Mouse (Mus musculus) kidney, embryonic 15.5 days (tissue): ENCODE data around the gene Cacna1d. TPM values are rescaled to one million over a fixed set of nuclear protein-coding genes. Genes with fewer than 3 reads are reported as not detected.

Experiments
- ATAC-seq: fragments of 200-750 bp; cut with Nextera tagmentation; replicated peaks from 2 replicates; pipeline ENCODE4 v1.8.0; 2017; ENCODE audit warnings: moderate TSS enrichment; ENCODE audit not compliant: low FRiP score
- H3K27ac ChIP-seq: fragments of 300-500 bp; sonication (generic); 2 replicates; pipeline ENCODE4 v1.5.1; 2015; ENCODE audit warnings: mild to moderate bottlenecking, inconsistent platforms
- H3K27me3 ChIP-seq: fragments of 300-500 bp; sonication (generic); 2 replicates; pipeline ENCODE4 v1.6.1; 2015; ENCODE audit warnings: inconsistent platforms
- H3K36me3 ChIP-seq: fragments of 300-500 bp; sonication (generic); 2 replicates; pipeline ENCODE4 v1.6.1; 2015; ENCODE audit warnings: inconsistent platforms
- H3K4me1 ChIP-seq: fragments of 300-500 bp; sonication (generic); 2 replicates; pipeline ENCODE4 v1.6.1; 2015; ENCODE audit warnings: inconsistent platforms
- H3K4me2 ChIP-seq: fragments of 300-500 bp; sonication (generic); 2 replicates; pipeline ENCODE4 v1.6.1; 2015; ENCODE audit warnings: moderate library complexity, mild to moderate bottlenecking, inconsistent platforms
- H3K4me3 ChIP-seq: fragments of 300-500 bp; sonication (generic); replicated peaks from 2 replicates; pipeline ENCODE4 v1.5.1; 2015; ENCODE audit warnings: mild to moderate bottlenecking, inconsistent platforms
- H3K9ac ChIP-seq: fragments of 300-500 bp; sonication (generic); 2 replicates; pipeline ENCODE4 v1.6.1; 2015; ENCODE audit warnings: mild to moderate bottlenecking, inconsistent platforms
- H3K9me3 ChIP-seq: fragments of 300-500 bp; sonication (generic); replicated peaks from 2 replicates; pipeline ENCODE4 v1.6.1; 2016; ENCODE audit warnings: inconsistent platforms
- WGBS: fragments of 180-500 bp; shearing (Covaris S2); methylation state at CpG from one replicate; pipeline ENCODE4 v1.1.7; 2015; ENCODE audit warnings: mixed read lengths; 5-methylcytosine and 5-hydroxymethylcytosine counted together
- polyA plus RNA-seq: library from polyadenylated mRNA; unstranded; fragments of >200 nt; fragmentation: Nextera tagmentation; extraction: Ambion mirVana; gene quantifications from 2 replicates; pipeline ENCODE4 v1.2.1, GENCODE M21; 2015

Gene Cacna1d
- polyA plus RNA-seq, 1 experiment from 2014 or later = 3.3 TPM

DNA sequence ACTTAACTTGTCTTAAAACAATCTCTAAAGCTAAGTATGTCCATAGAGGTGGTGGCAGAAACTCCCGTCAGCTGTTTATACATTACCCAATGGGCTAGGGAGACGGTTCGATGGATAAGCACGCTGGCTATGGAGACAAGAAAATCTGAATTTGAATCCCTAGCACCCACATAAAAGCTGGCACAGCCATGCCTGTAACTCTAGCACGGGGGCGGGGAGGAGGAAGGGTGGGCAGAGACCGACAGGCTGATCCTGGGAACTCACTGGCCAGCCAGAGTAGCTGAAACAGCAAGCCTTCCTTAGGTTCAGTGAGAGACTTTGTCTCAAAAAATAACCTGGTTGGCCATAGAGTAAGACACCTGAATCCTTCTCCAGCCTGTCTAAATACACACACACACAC is 33.8 kb downstream of the Cacna1d start:
- Histone ChIP-seq H3K4me3 (no peak overlapping the region), H3K9me3 (no peaks in the 10 kb centered on the region), H3K9ac (no peak overlapping the region), H3K4me1 (peaks cover 19% of the 10 kb centered on the region), H3K27me3 (peaks cover 10% of the 10 kb centered on the region; the same call in 1 of the 2 replicates), H3K4me2 (no peak overlapping the region), H3K27ac (no peak overlapping the region), H3K36me3 (no peaks in the 10 kb centered on the region)
- WGBS = 55% methylated on average over 7 of the region's 7 CpGs
- no peak for ATAC-seq

DNA sequence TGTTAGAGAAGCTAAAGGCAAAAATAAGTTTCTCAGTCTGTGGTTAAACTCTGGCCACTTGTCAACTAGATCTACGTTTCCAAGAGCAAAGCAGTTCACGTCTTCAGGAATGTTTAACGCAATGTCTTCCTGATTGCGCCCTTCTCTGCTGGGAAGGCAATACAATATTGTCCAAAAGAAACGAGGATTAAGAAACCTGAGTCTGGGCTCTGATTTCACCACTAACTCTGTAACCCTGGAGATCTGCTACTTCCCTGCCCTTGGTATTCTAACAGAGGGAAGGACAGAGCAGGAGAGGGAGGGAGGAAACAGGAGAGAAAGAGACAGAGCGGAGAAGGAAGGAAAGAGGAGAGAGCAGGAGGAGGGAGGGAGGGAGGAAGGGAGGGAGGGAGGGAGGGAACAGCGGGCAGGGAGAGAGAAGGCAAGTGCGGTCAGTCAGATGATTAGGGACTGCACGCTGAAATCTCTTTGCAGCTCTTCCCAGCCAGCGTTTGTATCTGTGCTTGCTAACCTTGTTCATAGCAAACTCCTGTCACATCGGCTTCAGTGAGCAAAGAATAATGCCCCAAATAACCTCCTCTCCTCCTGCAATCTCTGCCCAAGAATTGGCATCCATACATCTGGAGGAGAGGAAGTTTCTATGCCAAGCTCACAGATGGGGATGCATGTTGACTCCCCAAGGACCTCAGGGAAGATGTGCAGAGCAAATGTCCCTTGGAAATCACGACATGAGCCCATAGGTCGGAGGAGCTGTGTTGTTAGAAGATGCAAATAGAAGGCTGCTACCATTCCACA is 35.3 kb downstream of the Cacna1d start:
- WGBS = 20% methylated on average over 12 of the region's 13 CpGs
- H3K9ac ChIP-seq = no peak overlapping the region

DNA sequence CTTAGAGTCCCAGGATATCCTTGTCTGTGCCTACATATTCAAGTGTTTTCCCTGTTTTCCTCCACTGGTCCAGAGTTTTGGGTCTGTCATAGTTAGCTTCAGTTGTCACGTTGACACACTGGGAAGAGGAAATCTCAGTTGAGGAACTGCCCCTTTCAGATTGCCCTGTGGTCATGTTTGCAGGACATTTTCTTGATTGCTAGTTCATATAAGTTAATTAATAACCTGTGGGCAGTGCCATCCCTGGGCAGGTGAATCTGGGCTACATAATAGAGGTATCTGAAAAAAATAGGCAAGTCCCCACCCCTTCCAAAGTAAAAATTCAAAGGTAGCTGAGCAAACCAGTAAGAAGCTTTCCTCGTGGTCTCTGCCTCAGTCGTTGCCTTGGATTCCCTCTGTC is 51.3 kb downstream of the Cacna1d start:
- Histone ChIP-seq H3K4me2 (no peak overlapping the region), H3K27ac (no peak overlapping the region), H3K27me3 (no peaks in the 10 kb centered on the region), H3K9ac (no peak overlapping the region), H3K4me1 (no peaks in the 10 kb centered on the region), H3K36me3 (no peaks in the 10 kb centered on the region), H3K4me3 (no peak overlapping the region), H3K9me3 (no peaks in the 10 kb centered on the region)
- WGBS = 76% methylated on average over 3 of the region's 3 CpGs
- ATAC-seq = no peak

More for the DNA sequence above, 35.3 kb downstream of the Cacna1d start:
- H3K36me3 ChIP-seq = no peaks in the 10 kb centered on the region
- no peaks in the 10 kb centered on the region for H3K9me3 ChIP-seq
- H3K4me1 ChIP-seq = peaks cover 19% of the 10 kb centered on the region
- peaks cover 8% of the 10 kb centered on the region; the same call in 1 of the 2 replicates for H3K27me3 ChIP-seq
- no peak overlapping the region for H3K4me3 ChIP-seq
- H3K27ac ChIP-seq = no peak overlapping the region
- H3K4me2 ChIP-seq = peak overlapping the region; percentile 34
- no peak for ATAC-seq

DNA sequence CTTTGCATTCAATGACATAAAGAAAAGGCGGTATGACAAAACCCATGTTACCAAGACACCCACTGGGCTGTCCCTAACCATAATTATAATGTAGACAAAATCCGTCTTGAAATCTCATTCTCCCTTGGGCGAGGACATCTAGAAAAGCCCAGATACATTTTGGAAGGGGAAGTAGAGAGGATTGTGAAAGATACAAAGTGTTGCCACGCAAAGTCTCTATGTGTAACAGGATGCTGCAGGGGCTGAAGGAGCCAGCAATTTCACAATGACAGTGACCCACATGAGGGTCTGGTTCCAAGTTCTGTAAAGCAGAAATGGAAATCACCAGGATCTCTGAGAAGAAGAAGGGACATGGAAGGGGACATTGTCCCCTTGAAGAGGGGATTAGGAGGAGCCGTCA is 55.9 kb downstream of the Cacna1d start:
- H3K36me3 ChIP-seq = no peaks in the 10 kb centered on the region
- H3K27ac ChIP-seq = no peak overlapping the region
- H3K9me3 ChIP-seq = no peaks in the 10 kb centered on the region
- no peak overlapping the region for H3K4me2 ChIP-seq
- WGBS = 92% methylated on average over 5 of the region's 5 CpGs
- H3K4me1 ChIP-seq = no peaks in the 10 kb centered on the region
- no peaks in the 10 kb centered on the region for H3K27me3 ChIP-seq
- H3K9ac ChIP-seq = no peak overlapping the region
- no peak for ATAC-seq
- no peak overlapping the region for H3K4me3 ChIP-seq

DNA sequence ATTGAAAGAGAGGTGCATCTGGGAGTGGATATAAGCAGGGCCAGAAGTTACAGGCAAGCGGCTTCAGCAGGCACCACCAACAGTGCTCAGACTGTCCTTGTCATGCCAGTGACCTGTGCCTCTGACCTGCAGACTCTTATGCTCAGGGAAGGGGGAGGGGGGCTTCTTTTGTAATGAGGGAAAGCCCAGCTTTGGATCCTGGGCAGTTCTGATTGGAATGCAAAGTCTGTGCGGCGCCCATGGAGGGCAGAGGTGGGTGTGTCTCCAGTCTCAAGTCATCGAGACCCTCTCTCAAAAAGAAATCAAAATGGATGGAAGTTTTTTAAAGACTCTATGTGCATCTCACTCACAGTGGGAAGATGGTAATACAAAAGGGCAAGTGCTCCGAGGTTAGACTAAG is 60.8 kb downstream of the Cacna1d start:
- no peaks in the 10 kb centered on the region for H3K36me3 ChIP-seq
- H3K27ac ChIP-seq = no peak overlapping the region
- no peak for ATAC-seq
- no peaks in the 10 kb centered on the region for H3K9me3 ChIP-seq
- H3K4me3 ChIP-seq = no peak overlapping the region
- 78% methylated on average over 5 of the region's 5 CpGs for WGBS
- no peak overlapping the region for H3K9ac ChIP-seq
- no peaks in the 10 kb centered on the region for H3K27me3 ChIP-seq
- no peak overlapping the region for H3K4me2 ChIP-seq
- H3K4me1 ChIP-seq = peaks cover 6% of the 10 kb centered on the region

DNA sequence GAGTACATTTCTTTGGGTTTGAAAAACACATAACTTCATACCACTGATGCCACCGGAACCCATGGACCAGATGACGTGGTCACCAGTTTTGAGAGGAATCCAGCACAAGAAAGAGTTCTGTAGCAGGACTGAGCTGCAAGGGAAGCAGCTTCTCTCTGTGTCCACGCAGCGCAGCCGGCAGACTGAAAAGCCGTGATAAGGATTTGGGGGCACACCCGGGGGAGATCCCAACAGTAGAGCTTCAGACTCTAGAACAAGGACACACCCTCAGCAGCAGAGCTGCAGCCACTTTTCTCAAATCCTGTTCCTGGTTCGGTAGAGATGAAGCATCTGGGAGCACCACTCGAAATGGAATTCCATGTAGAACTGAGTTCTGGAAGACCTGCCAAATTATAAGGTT is 61.2 kb downstream of the Cacna1d start:
- Histone ChIP-seq H3K4me3 (no peak overlapping the region), H3K4me1 (peaks cover 11% of the 10 kb centered on the region), H3K9me3 (no peaks in the 10 kb centered on the region), H3K27ac (no peak overlapping the region), H3K27me3 (no peaks in the 10 kb centered on the region), H3K9ac (no peak overlapping the region), H3K4me2 (no peak overlapping the region), H3K36me3 (no peaks in the 10 kb centered on the region)
- no peak for ATAC-seq
- 94% methylated on average over 9 of the region's 9 CpGs for WGBS

DNA sequence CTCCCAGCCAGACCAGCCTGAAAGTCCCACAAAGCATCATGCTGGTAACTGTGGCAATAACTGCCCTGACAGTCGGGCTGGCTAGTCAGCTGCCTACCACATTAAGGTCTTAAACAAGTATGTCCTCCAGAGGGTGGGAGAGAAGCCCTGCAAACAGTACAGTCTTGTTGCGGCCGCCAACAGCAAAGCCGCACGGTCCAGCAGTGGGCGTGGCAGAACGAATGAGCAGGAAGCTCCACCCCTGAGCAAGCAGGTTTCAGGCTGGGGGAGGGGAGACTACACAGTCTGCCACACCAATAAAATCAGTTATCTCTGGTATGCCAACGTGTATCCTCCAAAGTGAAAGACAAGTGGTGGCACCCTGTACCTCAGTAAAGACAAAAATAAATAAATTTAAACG is 61.6 kb downstream of the Cacna1d start:
- ATAC-seq = no peak
- 63% methylated on average over 9 of the region's 9 CpGs for WGBS
- no peaks in the 10 kb centered on the region for H3K9me3 ChIP-seq

DNA sequence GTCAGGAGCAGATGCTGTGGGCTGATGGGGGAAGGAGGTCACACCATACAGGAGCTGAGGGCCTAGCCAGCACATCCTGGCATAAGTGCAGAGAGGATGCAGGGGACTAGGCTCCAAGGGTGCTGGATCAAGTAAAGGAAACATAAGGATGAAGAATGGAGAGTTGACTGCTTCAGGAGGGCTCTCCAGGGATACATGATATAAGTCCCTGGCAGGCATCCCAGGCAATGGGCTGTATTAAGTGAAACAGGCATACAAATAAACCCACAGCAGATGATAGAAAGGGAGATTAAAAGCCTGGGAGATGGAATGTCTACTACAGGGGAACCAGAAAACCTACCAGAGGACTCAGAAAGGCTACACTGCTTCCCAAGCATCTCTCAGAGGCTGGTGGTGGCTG is 62.5 kb downstream of the Cacna1d start:
- Histone ChIP-seq H3K9ac (no peak overlapping the region), H3K9me3 (no peaks in the 10 kb centered on the region), H3K4me2 (no peak overlapping the region), H3K27me3 (no peaks in the 10 kb centered on the region), H3K4me3 (no peak overlapping the region), H3K27ac (no peak overlapping the region), H3K36me3 (no peaks in the 10 kb centered on the region), H3K4me1 (peaks cover 12% of the 10 kb centered on the region)
- ATAC-seq = no peak

More for the DNA sequence above, 61.6 kb downstream of the Cacna1d start:
- Histone ChIP-seq H3K4me1 (peaks cover 12% of the 10 kb centered on the region), H3K4me3 (no peak overlapping the region), H3K36me3 (no peaks in the 10 kb centered on the region), H3K27me3 (no peaks in the 10 kb centered on the region), H3K9ac (no peak overlapping the region), H3K4me2 (peak overlapping the region; percentile 16; the same call in 1 of the 2 replicates), H3K27ac (no peak overlapping the region)

DNA sequence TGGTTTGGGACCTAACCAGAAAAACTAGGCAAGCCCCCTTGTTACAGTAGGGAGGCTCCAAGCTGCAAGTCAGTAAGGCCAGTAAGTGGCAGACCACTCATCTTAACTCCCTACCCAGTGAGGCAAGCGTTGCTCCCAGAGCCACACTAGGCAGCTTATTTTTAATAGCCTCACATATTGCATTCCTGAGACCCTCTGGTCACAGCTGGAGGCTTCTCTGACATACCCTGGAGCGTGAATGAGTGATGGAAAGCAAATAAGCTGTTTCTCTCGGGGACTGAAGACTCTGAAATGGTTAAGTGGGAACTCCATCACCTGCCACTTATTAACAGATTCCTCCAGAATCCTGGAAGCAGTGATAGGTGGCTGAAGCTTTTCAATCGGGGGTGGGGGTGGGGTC is 65.4 kb downstream of the Cacna1d start:
- no peak for ATAC-seq

DNA sequence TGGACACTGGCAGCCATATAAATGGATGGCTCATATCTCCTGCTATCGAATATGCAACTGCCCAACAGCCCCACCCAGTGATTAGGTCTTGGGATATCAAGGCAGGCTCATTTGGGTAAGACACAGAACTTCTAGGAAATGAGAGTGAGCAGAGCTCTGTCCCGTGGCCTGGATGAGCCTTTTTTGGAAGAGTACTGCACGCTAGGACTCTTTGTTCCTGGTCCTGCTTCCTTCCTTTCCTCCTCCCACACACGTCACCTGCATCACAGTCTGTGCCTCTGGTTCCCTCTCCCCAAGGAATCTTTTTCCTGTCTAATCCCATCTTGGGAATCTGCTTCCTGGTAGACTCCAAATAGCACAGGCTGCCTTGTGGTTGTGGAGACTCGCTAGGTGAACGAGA is 66.1 kb downstream of the Cacna1d start:
- 65% methylated on average over 6 of the region's 6 CpGs for WGBS

More for the DNA sequence above, 65.4 kb downstream of the Cacna1d start:
- H3K4me1 ChIP-seq = peaks cover 12% of the 10 kb centered on the region
- 21% methylated on average over 4 of the region's 4 CpGs for WGBS
- H3K9ac ChIP-seq = no peak overlapping the region
- H3K9me3 ChIP-seq = no peaks in the 10 kb centered on the region
- H3K36me3 ChIP-seq = no peaks in the 10 kb centered on the region
- H3K27me3 ChIP-seq = no peaks in the 10 kb centered on the region
- no peak overlapping the region for H3K4me2 ChIP-seq
- H3K4me3 ChIP-seq = no peak overlapping the region
- H3K27ac ChIP-seq = no peak overlapping the region

DNA sequence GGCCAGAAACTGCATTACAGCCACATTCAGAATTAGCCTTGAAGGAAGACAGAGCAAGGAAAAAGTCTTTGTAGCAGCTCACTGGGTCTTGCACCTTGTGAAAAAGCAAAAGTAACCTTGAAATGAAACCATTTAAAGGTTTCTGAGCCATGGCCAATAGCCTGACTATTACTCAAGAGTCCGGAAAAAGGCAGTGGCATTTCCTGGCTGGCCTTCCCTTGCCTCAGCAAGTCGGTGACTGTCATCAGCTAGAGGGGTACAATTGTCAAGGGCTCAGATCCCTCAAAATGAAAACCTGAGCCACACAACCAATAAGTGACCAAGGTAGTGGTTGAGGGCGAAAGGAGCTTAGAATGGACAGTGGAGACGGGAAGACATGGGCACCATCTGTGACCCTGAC is 66.6 kb downstream of the Cacna1d start:
- no peak for ATAC-seq
- Histone ChIP-seq H3K36me3 (no peaks in the 10 kb centered on the region), H3K4me3 (no peak overlapping the region), H3K27me3 (no peaks in the 10 kb centered on the region), H3K9ac (no peak overlapping the region), H3K4me1 (peaks cover 12% of the 10 kb centered on the region), H3K9me3 (no peaks in the 10 kb centered on the region), H3K27ac (no peak overlapping the region), H3K4me2 (no peak overlapping the region)
- 87% methylated on average over 4 of the region's 4 CpGs for WGBS

More for the DNA sequence above, 66.1 kb downstream of the Cacna1d start:
- Histone ChIP-seq H3K4me2 (no peak overlapping the region), H3K9me3 (no peaks in the 10 kb centered on the region), H3K9ac (no peak overlapping the region), H3K27me3 (no peaks in the 10 kb centered on the region), H3K36me3 (no peaks in the 10 kb centered on the region), H3K4me1 (peaks cover 12% of the 10 kb centered on the region), H3K4me3 (no peak overlapping the region), H3K27ac (no peak overlapping the region)
- no peak for ATAC-seq

DNA sequence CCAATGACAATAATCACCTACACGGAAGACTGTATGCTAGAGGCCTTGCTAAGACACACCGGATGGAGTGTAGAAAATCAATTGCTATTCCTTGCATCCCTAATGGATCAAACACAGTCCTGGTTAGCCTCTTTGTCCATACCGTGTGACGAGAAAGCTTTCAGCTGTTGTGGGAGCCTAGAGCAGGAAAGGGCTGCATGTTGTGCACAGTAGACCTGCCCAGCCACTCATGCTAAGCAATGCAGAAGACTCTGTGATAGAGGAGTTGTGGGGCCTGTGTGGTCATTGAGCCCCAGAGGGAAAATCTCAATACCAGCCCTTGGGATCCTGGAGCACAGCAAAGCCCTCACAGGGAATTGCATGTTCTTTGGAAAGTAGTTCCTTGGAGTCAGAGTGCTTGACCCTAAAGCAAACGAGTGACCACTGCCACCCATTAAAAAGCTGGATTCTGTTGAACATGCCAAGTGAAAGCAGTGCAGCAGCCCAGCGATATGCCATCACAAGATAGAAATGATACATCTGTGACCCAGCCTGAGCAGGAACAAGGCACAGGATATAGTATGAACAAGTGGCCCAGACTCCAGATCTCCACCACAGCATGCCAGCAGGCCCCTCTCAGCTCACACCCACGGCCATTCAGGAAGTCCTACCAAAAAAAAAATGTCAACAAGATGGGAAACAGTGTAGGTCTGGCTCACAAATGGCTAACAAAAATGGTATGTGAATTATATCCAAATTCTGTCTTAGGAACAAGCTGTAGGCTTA is 68.7 kb downstream of the Cacna1d start:
- Histone ChIP-seq H3K4me2 (no peak overlapping the region), H3K36me3 (no peaks in the 10 kb centered on the region), H3K9me3 (no peaks in the 10 kb centered on the region), H3K4me3 (no peak overlapping the region), H3K27me3 (no peaks in the 10 kb centered on the region), H3K4me1 (peaks cover 16% of the 10 kb centered on the region), H3K27ac (no peak overlapping the region), H3K9ac (no peak overlapping the region)
- WGBS = 84% methylated on average over 7 of the region's 7 CpGs
- no peak for ATAC-seq
